Mouse (Mus musculus): Measurements from ENCODE around the gene Atrn.

GRCm38 (mm10) chr2:131030561-131030960 is 124.3 kb downstream of the Atrn start:
- TF ChIP-seq CTCF (IDR thresholded peaks at IDR 0.05; ENCODE audit: insufficient read depth, low read length) (no peak), POLR2A (IDR thresholded peaks at IDR 0.05; ENCODE audit: borderline replicate concordance, extremely low read depth, low read depth, low read length) (no peak)

Data from lung, adult 2 months (tissue).